Mouse (Mus musculus) midbrain, postnatal 0 days (tissue): Measurements from ENCODE around the gene Tspan15. TPM values are rescaled to one million over a fixed set of nuclear protein-coding genes. Genes with fewer than 3 reads are reported as not detected.

Experiments used
- ATAC-seq: fragments of 200-750 bp; cut with Nextera tagmentation; 2 replicates; pipeline ENCODE4 v1.8.0; 2017; ENCODE audit warnings: moderate number of reproducible peaks, mild to moderate bottlenecking, moderate TSS enrichment, moderate library complexity; ENCODE audit not compliant: low FRiP score
- DNase-seq: peaks from one replicate; pipeline ENCODE4 v3.0.0-alpha.2; 2015; ENCODE audit warnings: low spot score
- H3K27ac ChIP-seq: fragments of 300-500 bp; sonication (generic); 2 replicates; pipeline ENCODE4 v1.5.1; 2014; ENCODE audit warnings: low read depth, mild to moderate bottlenecking, low read length, mixed read lengths
- H3K27me3 ChIP-seq: fragments of 300-500 bp; sonication (generic); 2 replicates; pipeline ENCODE4 v1.6.1; 2014; ENCODE audit warnings: low read length, control low read depth, mixed read lengths; ENCODE audit not compliant: insufficient read depth
- H3K36me3 ChIP-seq: fragments of 300-500 bp; sonication (generic); 2 replicates; pipeline ENCODE4 v1.6.1; 2014; ENCODE audit warnings: low read length, control low read depth, mixed read lengths; ENCODE audit not compliant: insufficient read depth
- H3K4me1 ChIP-seq: fragments of 300-500 bp; sonication (generic); 2 replicates; pipeline ENCODE4 v1.6.1; 2014; ENCODE audit warnings: mild to moderate bottlenecking, control low read depth, antibody characterized with exemption, low read length, mixed read lengths; ENCODE audit not compliant: insufficient read depth
- H3K4me2 ChIP-seq: fragments of 300-500 bp; sonication (generic); 2 replicates; pipeline ENCODE4 v1.6.1; 2014; ENCODE audit warnings: low read depth, mild to moderate bottlenecking, low read length, mixed read lengths; ENCODE audit not compliant: poor library complexity, severe bottlenecking
- H3K4me3 ChIP-seq: fragments of 300-500 bp; sonication (generic); 2 replicates; pipeline ENCODE4 v1.5.1; 2014; ENCODE audit warnings: low read depth, mild to moderate bottlenecking, low read length, moderate library complexity
- H3K9ac ChIP-seq: fragments of 300-500 bp; sonication (generic); replicated peaks from 2 replicates; pipeline ENCODE4 v1.6.1; 2014; ENCODE audit warnings: mild to moderate bottlenecking, low read length, moderate library complexity, mixed read lengths; ENCODE audit not compliant: poor library complexity, severe bottlenecking
- H3K9me3 ChIP-seq: fragments of 300-500 bp; sonication (generic); 2 replicates; pipeline ENCODE4 v1.6.1; 2016; ENCODE audit warnings: low read length, control low read depth
- CTCF ChIP-seq: IDR thresholded peaks from 2 replicates; pipeline ENCODE4 v1.5.1; 2016; ENCODE audit warnings: antibody characterized with exemption, mild to moderate bottlenecking
- WGBS: fragments of 180-500 bp; shearing (Covaris S2); extraction: QIAGEN DNeasy Blood & Tissue Kit; methylation state at CpG from one replicate; pipeline ENCODE4 v1.1.7; 2014; 5-methylcytosine and 5-hydroxymethylcytosine counted together
- polyA plus RNA-seq: library from polyadenylated mRNA; unstranded; fragments of >200 nt; fragmentation: Nextera tagmentation; extraction: Ambion mirVana; gene quantifications from 2 replicates; pipeline ENCODE4 v1.2.1, GENCODE M21; 2015
- total RNA-seq: library from RNA; depleted of rRNA; stranded (reverse); fragments of >200 nt; gene quantifications from 2 replicates; pipeline ENCODE4 v1.2.3, GENCODE M21; 2014

The Tspan15 gene
- total and polyA plus RNA-seq, 2 experiments from 2014 or later: 17.0 to 20.2 TPM

GRCm38 (mm10) chr10:62172841-62173553 lies 58.1 kb downstream of the Tspan15 start:
- no peaks in the 10 kb centered on the region for H3K27me3 ChIP-seq
- no peak overlapping the region for H3K4me3 ChIP-seq
- no peak for TF ChIP-seq CTCF
- H3K4me1 ChIP-seq: no peaks in the 10 kb centered on the region
- no peak overlapping the region for H3K9ac ChIP-seq
- peaks cover 3% of the 10 kb centered on the region; the same call in 1 of the 2 replicates for H3K9me3 ChIP-seq
- no peak overlapping the region for H3K27ac ChIP-seq
- WGBS: 12% methylated on average over 9 of the region's 9 CpGs
- ATAC-seq (no peak), DNase-seq (no peak)
- no peak overlapping the region for H3K4me2 ChIP-seq
- H3K36me3 ChIP-seq: no peaks in the 10 kb centered on the region

GRCm38 (mm10) chr10:62162410-62162809 lies 68.6 kb downstream of the Tspan15 start:
- no peak overlapping the region for H3K4me3 ChIP-seq
- H3K4me1 ChIP-seq: no peaks in the 10 kb centered on the region
- H3K9ac ChIP-seq: no peak overlapping the region
- no peaks in the 10 kb centered on the region for H3K27me3 ChIP-seq
- 49% methylated on average over 10 of the region's 10 CpGs for WGBS
- no peak overlapping the region for H3K27ac ChIP-seq
- no peaks in the 10 kb centered on the region for H3K9me3 ChIP-seq
- H3K36me3 ChIP-seq: no peaks in the 10 kb centered on the region
- ATAC-seq (no peak), DNase-seq (no peak)
- no peak overlapping the region for H3K4me2 ChIP-seq
- TF ChIP-seq CTCF: no peak

- H3K9me3 ChIP-seq: no peaks in the 10 kb centered on the region
- WGBS: 21% methylated on average over 7 of the region's 7 CpGs
- H3K9ac ChIP-seq: no peak overlapping the region
- H3K27me3 ChIP-seq: peaks cover 3% of the 10 kb centered on the region; the same call in 1 of the 2 replicates
- H3K36me3 ChIP-seq: no peaks in the 10 kb centered on the region
- no peaks in the 10 kb centered on the region for H3K4me1 ChIP-seq
- no peak overlapping the region for H3K4me3 ChIP-seq
- no peak overlapping the region for H3K4me2 ChIP-seq
- TF ChIP-seq CTCF: no peak
- no peak overlapping the region for H3K27ac ChIP-seq
- ATAC-seq: no peak
- no peak for DNase-seq
Observed at GRCm38 (mm10) chr10:62149929-62150328, 81.1 kb downstream of the Tspan15 start.

GRCm38 (mm10) chr10:62147466-62148248 lies 83.4 kb downstream of the Tspan15 start:
- 49% methylated on average over 12 of the region's 12 CpGs for WGBS
- Histone ChIP-seq H3K4me3 (no peak overlapping the region), H3K27me3 (peaks cover 3% of the 10 kb centered on the region; the same call in 1 of the 2 replicates), H3K4me2 (no peak overlapping the region), H3K9ac (no peak overlapping the region), H3K27ac (no peak overlapping the region), H3K36me3 (no peaks in the 10 kb centered on the region), H3K9me3 (no peaks in the 10 kb centered on the region), H3K4me1 (no peaks in the 10 kb centered on the region)
- no peak for TF ChIP-seq CTCF
- ATAC-seq (no peak), DNase-seq (no peak)

- Histone ChIP-seq H3K4me3 (no peak overlapping the region), H3K36me3 (no peaks in the 10 kb centered on the region), H3K27me3 (peaks cover 3% of the 10 kb centered on the region; the same call in 1 of the 2 replicates), H3K4me1 (no peaks in the 10 kb centered on the region), H3K4me2 (no peak overlapping the region), H3K9me3 (no peaks in the 10 kb centered on the region), H3K9ac (no peak overlapping the region), H3K27ac (no peak overlapping the region)
- WGBS: 56% methylated on average over 5 of the region's 5 CpGs
- DNase-seq (peak; percentile 2), ATAC-seq (no peak)
- TF ChIP-seq CTCF: no peak
Observed at GRCm38 (mm10) chr10:62145957-62146356, 85.1 kb downstream of the Tspan15 start.

- Histone ChIP-seq H3K9ac (no peak within 1 kb of the TSS), H3K27me3 (no peaks in the 10 kb centered on the region), H3K36me3 (no peaks in the 10 kb centered on the region), H3K4me3 (no peak within 1 kb of the TSS), H3K4me2 (no peak within 1 kb of the TSS), H3K27ac (no peak within 1 kb of the TSS), H3K9me3 (no peaks in the 10 kb centered on the region), H3K4me1 (no peaks in the 10 kb centered on the region)
- WGBS: 72% methylated on average over 8 of the region's 8 CpGs
- ATAC-seq (no peak), DNase-seq (no peak)
- no peak for TF ChIP-seq CTCF
Observed at GRCm38 (mm10) chr10:62143820-62144219, 87.2 kb downstream of the Tspan15 start, which contains the start of gene Fam241b. TSS of gene Fam241b (minus strand) at chr10:62143920.
